Mouse (Mus musculus): ENCODE measurements around the gene Pnpla6.
"Not testable (repeated sequence)": the region's sequence is repeated elsewhere in the genome, so short reads cannot be mapped to it uniquely, and the experiment has no call there.

Pnpla6 gene

DNA sequence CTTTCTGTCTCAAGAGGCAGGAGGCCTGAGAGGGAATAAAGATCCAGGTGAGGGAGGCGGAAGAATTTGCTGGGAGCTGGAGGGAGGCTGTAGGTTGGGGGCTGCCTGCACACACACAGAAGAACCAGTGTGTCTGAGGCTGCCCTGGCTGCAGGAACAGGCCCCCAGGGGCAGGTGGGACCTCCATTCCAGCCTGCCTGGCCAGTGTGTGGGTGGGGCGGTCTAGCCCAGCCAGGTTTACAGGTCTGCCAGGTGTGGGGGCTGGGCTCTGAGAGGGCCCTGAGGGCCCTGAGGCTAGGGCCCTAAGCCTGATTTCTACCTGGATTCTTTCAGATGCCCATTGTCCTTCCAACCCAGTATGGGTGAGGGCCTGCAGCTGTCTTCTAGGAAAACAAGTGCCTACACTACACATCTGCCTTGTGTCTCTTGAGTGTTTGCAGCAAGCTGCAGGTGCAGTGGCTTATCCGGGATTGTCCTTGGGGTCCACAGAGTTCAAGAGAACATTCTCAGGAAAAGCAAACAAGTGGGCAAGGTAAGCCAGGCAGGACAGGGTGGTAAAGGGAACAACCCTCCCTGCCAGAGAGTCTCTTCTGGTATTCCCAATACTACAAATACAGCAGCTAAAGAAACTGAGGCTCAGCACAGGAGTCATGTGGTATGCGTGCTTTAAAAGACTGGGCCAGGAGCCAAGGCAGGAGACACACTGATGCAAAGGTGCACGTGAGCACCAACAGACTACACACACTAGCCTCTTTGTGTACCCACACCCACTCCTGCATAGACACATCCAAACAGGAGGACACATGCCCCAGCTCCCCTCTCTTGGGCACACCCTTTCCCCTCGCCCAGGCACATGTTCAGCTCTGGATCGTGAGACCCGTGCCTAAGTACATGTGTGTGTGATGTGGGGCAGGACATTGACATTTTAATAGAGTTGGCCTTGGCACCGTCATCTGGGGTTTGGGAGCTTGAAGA is 64.5 kb downstream of the Pnpla6 start:
- DNase-seq: no peak

DNA sequence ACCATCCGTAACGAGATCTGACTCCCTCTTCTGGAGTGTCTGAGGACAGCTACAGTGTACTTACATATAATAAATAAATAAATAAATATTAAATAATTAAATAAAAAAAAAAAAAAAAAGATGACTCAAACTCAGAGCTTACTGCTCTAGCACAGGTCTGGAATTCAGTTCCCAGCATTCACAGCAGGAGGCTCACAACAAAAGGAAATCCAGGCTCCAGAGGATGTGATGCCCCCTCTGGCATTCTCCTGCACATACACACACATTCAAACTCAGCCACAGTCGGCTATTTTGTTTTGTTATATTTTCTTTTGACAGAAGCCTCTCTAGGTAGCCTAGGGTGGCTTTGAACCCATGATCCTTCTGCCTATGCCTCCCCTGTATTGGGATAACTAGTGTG is 66.8 kb downstream of the Pnpla6 start:
- DNase-seq: not testable (repeated sequence)

- DNase-seq: no peak
Measured at GRCm38 (mm10) chr8:3586452-3586851, 71.3 kb downstream of the Pnpla6 start.

DNA sequence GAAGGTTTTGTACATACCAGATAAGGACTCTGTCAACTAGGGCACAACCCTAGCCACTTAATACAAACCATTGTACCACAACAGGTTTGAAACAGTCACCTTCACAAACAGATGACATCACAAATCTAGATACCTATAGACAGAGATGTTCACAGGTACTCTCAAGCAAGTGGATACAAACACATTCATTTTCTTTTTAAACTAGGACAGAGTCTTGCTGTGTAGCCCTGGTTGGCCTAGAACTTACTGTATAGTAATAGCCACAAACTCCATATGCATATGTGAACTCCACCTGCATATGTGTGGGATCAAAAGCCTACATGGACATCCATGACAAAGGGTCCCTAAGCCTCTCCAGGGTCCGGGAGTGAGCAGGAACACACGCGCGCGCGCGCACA is 71.8 kb downstream of the Pnpla6 start, which contains the start of gene Camsap3:
Camsap3 (plus strand) TSS at position 301 of the 398 bp plus-strand sequence.
- no peak for DNase-seq

- peak; percentile 82 for DNase-seq
Measured at GRCm38 (mm10) chr8:3587391-3588257, 72.4 kb downstream of the Pnpla6 start.

DNA sequence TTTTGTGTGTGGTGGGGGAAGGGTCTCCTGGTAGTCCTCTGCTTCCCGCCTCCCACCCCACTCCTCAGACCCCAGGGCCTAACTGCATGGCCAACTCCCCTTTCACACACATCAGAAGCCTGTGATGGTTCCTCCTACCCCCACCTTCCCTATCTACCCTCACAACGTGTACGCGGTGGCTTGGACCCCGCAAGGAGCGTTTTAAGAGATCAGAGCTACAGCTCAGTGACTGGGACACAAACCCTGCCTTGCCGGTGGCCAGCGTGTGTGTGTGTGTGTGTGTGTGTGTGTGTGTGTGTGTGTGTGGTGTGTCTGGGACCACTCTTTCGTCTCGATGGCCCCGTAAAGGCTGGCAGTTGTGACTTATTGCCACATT is 73.1 kb downstream of the Pnpla6 start:
- peak; percentile 18 for DNase-seq

DNA sequence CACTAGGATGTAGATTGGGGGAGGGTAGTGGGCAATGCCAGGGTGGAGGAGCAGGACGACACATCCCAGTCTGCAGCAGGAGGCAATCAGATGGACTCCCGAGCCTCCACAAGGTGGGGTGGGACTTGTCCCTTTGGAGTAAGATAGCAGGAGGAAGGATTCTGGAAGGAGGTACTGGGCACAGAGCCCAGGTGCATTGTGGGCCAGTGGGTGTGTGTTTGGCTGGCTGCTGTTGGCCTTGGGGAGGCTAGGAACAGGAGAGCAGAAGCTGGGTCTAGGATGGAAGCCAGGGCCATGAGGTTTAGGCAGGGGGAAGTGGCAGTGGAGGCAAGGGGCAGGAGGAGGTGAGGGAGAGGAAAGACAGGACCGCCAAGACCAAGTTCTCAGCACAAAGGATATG is 78.3 kb downstream of the Pnpla6 start:
- DNase-seq: peak; percentile 18

Measured in kidney, postnatal 10 days (tissue).